Mouse (Mus musculus): ENCODE data around the gene Sh3tc1.

The Sh3tc1 gene

DNA sequence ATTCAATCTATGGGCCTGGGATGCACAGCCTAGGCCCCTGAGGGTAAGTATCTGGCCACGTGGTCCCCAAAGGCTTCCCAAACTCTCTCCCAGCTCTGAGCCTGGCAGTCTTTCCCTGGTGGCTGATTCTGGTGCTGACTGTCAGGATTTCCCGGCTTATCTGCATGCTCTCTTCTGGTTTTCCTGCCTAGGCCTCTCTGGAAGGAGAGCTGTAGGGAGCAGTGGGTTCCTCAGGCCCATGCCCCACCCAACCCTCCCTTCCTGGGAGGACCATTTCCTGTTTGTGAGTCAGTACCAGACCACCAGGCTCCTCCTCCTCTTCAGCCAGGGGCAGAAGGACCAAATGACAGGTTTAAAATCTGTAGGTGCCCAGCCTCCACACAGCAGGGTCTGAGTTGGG, 17.1 kb downstream of the Sh3tc1 start:
- CTCF ChIA-PET, result no interaction called here

DNA sequence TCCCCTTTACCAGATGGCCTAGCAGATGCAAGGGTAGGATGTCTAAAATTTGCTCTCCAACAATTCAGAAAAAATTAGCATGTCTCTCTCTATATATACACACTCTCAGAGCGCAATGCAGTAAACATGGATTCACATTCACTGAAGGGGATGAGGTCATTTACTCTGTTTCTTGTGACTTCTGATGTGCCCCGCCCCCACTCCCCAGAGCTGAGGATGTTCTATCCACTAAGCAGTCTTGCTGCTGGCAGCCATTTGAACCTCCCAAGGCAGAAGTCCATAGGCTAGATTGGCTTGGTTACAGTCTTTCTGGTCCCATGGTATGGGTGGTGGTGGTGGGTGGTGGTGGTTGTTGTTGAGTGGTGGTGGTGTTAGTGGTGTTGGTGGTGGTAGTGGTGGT, 17.9 kb downstream of the Sh3tc1 start:
- CTCF ChIA-PET, result no interaction called here

- CTCF ChIA-PET, result interaction anchor here (0.6 to 1.5 kb wide), 2 partner anchors 9 to 800 kb away, joined by 4 to 14 read pairs; no protein-coding TSS in a partner anchor
Measured at GRCm38 (mm10) chr5:35719880-35720279, 19.9 kb downstream of the Sh3tc1 start.

- CTCF ChIA-PET, result interaction anchor here (0.6 to 1.5 kb wide), 2 partner anchors 10 to 801 kb away, joined by 4 to 14 read pairs; no protein-coding TSS in a partner anchor
Measured at GRCm38 (mm10) chr5:35719343-35719742, 20.4 kb downstream of the Sh3tc1 start.

GRCm38 (mm10) chr5:35718817-35719216, 21.0 kb downstream of the Sh3tc1 start:
- CTCF ChIA-PET, result interaction anchor here (1.5 kb wide), 1 partner anchor 10 kb away, joined by 4 read pairs; no protein-coding TSS in a partner anchor

DNA sequence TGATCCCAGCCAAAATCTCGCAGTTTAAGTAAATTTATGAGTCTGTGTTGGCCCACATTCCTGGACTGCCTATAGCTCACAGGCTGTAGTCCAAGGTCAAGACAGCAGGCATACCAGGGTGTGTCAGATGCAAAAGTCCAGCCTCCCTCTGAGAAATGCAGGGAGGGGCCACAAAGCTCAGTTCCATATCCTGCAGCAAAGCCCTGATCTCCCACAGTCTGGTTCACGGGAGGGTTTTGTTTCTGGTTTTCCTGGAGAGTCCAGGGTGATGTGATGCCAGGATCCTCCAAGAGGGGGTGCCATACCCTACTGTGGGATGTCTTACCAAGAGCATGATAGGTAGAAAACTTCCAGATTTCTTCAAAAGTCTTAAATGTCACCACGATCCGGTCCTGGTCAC, 21.8 kb downstream of the Sh3tc1 start:
- CTCF ChIA-PET, result no interaction called here

DNA sequence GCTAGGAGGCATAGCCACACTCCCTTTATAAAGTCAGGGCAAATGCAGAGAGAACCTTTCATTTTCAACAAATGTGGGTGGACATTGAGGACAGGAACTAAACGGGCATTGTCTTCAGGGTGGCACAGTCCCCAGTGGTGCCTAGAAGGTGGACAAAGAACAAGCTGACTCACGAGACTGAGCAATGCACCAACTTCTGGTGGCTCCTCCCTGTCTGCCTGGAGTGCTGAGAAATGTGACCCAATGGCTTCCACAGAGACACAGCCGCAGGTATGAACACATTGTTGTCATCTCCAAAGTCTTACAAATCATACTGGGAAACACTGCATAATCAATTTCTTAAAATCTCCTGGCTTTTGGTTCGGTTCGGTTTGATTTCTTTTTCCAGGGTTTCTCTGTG, 22.3 kb downstream of the Sh3tc1 start:
- CTCF ChIA-PET, result no interaction called here

DNA sequence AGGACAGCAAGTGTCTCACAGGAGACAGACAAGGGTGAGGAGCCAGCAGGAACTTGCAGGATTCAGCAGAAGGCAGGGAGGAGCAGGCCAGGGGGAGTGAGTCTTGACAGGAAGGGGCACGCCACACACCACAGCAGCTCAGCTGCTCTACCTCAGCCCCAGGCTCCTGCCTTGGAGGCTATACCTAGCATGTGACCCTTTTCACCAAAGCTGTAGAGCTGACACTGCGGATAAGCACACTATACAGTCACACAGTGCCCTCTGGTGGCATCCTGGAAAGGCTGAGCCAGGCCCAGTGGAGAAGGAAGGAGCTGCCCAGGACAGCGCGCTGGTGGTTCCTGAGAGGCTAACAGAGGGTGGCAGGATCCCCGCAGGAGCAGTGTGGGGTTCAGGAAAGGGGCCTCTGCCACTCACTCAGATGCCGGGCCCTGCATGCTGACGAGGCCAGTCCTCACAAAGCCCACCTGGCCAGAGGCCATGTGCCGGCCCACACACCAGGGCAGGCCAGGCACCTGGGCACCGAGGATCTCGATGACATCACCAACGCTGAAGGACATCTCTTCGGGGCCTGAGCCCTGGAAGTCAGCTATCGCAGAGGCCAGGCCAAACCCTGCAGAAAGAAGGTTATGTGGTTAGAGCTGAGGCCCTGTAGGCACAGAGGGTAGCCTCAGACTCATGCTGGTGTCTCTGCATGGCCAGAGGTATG, 26.0 kb downstream of the Sh3tc1 start:
- CTCF ChIA-PET, result interaction anchor here (0.6 kb wide), 1 partner anchor 37 kb away, joined by 3 read pairs; no protein-coding TSS in a partner anchor

DNA sequence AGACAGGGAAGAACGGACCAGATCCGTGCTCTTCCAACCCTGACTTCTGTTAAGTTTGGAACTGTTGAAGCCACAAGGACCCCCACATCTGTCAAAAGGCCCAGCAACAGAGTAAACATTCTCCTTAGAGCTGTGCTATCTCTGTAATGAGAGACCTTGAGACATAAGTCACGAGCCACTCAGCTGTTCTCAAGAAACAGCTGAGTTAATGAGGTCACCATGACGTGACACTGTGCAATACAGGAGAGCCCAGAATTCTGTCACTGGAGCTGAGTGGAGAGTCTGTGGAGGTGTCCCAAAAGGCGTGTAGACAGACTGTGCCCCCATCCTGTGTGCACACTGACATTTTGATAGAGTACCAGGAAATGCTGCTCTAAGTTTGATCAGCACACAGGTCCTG, 27.3 kb downstream of the Sh3tc1 start:
- CTCF ChIA-PET, result no interaction called here

- CTCF ChIA-PET, result no interaction called here
Measured at GRCm38 (mm10) chr5:35710931-35711330, 28.9 kb downstream of the Sh3tc1 start.

- CTCF ChIA-PET, result no interaction called here
Measured at GRCm38 (mm10) chr5:35710481-35710880, 29.3 kb downstream of the Sh3tc1 start.

DNA sequence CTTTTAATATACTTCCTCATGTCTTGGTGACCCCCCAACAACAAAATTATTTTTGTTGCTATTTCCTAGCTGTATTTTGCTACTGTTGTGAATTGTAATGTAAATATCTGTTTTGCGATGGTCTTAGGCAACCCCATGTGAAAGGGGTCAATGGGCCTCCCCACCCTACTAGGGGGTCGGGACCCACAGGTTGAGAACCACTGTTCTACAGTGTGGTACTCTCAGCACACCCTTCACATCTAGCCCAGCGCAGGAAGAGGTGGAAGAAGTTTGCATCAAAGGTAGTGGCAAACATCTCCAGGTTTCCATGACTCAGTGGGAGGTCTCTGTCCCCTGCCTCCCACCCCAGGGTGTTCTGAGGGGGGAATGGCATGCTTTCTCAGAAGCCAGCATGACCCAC, 34.4 kb downstream of the Sh3tc1 start:
- CTCF ChIA-PET, result no interaction called here

DNA sequence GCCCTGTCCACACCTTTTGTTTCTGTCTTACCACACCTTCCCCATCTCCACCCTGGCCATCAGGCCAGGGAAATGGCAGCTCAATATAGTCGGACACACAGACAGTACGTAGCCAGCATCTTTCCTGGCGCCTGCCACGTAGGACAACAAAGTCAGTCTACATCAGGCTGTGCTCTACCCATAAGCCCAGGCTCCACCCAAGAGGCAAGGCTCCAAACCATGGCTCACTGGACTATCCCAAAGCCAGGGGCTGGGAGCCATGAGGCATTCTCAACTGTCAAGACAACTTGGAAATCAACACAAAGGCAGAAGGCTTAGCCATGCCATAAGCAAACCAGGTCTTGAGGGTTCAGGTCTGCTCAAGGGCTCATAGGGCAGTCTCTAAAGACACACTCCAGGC, 36.0 kb downstream of the Sh3tc1 start:
- CTCF ChIA-PET, result no interaction called here

DNA sequence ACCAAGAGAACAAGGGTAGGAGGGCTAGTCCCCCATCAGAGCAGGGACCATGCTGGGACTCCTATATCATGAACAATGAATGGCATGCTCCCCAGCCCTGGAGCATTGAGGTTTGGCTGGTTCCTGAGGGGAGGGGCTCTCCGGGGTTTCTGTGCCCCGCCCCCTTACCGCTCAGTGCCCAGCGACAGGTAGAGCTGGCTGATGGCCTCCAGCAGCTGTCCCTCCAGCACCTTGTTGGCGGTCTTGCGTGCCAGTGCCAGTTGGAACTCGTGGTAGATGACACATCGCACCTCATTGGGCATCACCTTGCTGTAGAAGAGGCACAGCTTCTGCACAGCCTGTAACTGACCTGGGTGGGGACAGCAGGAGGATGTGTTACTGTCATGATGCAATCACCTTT, 36.6 kb downstream of the Sh3tc1 start:
- CTCF ChIA-PET, result no interaction called here

GRCm38 (mm10) chr5:35702582-35703140, 37.1 kb downstream of the Sh3tc1 start:
- CTCF ChIA-PET, result no interaction called here

DNA sequence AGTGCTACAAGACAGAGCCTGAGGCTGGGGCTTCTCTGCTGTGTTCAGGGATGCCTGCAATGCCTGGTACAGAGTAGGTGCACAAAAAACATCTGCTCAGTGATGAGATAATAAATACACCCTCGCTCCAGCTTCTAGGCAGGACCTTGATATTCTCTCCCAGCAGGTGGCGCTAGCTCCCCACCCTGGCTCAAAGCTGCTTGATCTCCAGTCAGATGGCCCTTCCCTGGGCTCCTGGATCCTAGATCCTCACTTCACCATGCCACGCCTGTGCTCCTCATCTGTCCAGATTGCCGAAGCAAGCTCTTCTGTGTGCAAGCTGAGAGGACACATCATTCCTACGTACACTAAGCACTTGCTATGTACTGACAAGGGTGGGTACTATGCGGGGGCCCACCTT, 38.7 kb downstream of the Sh3tc1 start:
- CTCF ChIA-PET, result interaction anchor here (2.5 kb wide), 1 partner anchor 55 kb away, joined by 12 read pairs; no protein-coding TSS in a partner anchor

- CTCF ChIA-PET, result no interaction called here
Measured at GRCm38 (mm10) chr5:35695815-35696214, 44.0 kb downstream of the Sh3tc1 start.

- CTCF ChIA-PET, result no interaction called here
Measured at GRCm38 (mm10) chr5:35693638-35694037, 46.1 kb downstream of the Sh3tc1 start.

DNA sequence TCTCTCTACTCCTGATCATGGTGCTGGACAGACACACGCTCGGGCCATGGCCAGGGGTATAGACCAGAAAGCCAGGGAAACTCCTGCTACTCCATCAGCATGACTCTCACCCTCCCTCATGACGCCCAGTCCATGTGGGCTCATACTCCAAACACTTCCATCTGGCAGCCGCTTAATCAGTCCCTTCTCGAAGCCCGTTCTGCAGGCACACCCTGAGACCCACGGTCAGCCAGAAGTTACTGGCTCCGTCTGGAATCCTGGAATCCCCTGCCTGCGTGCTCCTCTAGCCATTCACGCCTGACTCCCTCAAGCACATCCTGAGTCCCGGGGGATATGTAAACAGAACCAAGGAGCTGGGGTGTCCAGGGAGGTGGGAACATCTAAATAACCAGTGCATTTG, 48.5 kb downstream of the Sh3tc1 start:
- CTCF ChIA-PET, result no interaction called here

DNA sequence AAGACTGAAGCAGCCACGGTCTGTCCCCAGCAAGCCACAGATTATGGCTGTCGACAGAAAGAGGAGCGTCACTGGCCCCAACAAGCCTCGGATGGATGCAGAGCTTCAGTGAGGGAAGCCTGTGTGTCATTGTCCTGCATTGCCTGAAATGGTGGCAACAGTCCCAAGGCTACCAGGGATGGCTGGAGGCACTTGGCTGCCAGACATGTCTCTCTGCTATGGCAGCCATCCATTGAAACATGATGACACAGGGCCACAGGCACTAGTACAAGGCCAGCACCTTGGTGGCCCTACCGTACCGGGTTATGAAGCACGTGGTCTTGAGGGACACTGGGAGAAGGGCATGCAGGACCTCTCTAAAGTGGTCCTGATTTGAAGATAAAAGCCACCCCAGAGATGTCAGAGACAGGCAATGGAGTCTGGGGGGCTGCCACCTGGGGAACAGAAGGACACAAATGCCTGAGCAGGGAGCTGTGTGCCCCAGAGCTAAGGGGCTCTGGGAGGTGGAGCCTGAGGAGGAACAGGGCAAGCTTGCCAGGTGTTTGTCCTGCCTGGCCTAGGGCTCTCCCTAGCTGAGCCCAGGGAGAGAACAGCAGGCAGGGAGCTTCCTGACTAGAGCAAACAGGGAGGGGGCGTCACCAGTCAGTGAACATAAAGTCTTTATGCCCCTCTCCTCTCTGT, 49.2 kb downstream of the Sh3tc1 start:
- CTCF ChIA-PET, result no interaction called here

- CTCF ChIA-PET, result interaction anchor here (0.6 kb wide), 1 partner anchor 156 kb away, joined by 3 read pairs; no protein-coding TSS in a partner anchor
Measured at GRCm38 (mm10) chr5:35689374-35689773, 50.4 kb downstream of the Sh3tc1 start.

GRCm38 (mm10) chr5:35688851-35689250, 50.9 kb downstream of the Sh3tc1 start:
- CTCF ChIA-PET, result no interaction called here

DNA sequence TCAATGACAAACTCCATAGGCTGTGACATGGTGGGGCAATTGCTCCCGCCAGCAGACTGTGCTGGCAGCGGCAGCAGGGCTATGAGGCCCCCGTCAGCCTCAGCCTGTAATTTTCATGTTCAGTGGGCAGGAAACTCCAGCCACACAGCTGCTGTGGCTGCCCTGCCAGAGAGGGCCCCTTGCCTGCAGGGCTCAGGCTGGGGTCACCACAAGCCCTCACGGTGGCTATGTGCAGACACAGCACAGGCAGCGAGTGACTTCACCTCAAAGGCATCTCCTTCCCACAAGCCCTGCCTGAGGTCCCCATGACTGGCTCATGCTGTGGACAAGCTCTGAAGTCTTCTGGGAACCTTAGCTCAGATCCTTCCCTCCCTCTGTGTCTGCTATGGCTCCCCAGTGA, 52.7 kb downstream of the Sh3tc1 start:
- CTCF ChIA-PET, result no interaction called here
